Mouse (Mus musculus) small intestine, adult 2 months (tissue): Measurements from ENCODE around the gene Col9a3. TPM values are rescaled to one million over a fixed set of nuclear protein-coding genes. Genes with fewer than 3 reads are reported as not detected.

Source experiments
- H3K27ac ChIP-seq: fragments of 200-500 bp; 2 replicates; pipeline ENCODE4 v1.5.1; 2012; ENCODE audit warnings: low read depth, low read length, control low read depth, inconsistent platforms; ENCODE audit not compliant: insufficient read depth
- H3K27me3 ChIP-seq: fragments of 200-500 bp; 2 replicates; pipeline ENCODE4 v1.6.1; 2012; ENCODE audit warnings: mild to moderate bottlenecking, moderate library complexity, low read length, inconsistent platforms; ENCODE audit not compliant: control insufficient read depth, insufficient read depth
- H3K36me3 ChIP-seq: fragments of 200-500 bp; 2 replicates; pipeline ENCODE4 v1.6.1; 2012; ENCODE audit warnings: mild to moderate bottlenecking, low read length, control low read depth, inconsistent platforms; ENCODE audit not compliant: control insufficient read depth, insufficient read depth
- H3K4me1 ChIP-seq: fragments of 200-500 bp; 2 replicates; pipeline ENCODE4 v1.6.1; 2012; ENCODE audit warnings: low read length, inconsistent platforms, mixed read lengths; ENCODE audit not compliant: control insufficient read depth, insufficient read depth, insufficient read length
- H3K4me3 ChIP-seq: fragments of 200-500 bp; 2 replicates; pipeline ENCODE4 v1.5.1; 2012; ENCODE audit warnings: low read depth, mild to moderate bottlenecking, control low read depth, inconsistent platforms, low read length, moderate library complexity
- CTCF ChIP-seq: fragments of 200-500 bp; IDR thresholded peaks from 2 replicates; pipeline ENCODE4 v1.5.1; 2012; ENCODE audit warnings: low read depth, mild to moderate bottlenecking, control low read depth, inconsistent platforms, low read length, moderate library complexity, mixed read lengths; ENCODE audit not compliant: insufficient replicate concordance, insufficient read length; ENCODE audit errors: extremely low read depth
- POLR2A ChIP-seq: fragments of 200-500 bp; IDR thresholded peaks from 2 replicates; pipeline ENCODE4 v1.6.1; 2012; ENCODE audit warnings: low read depth, mild to moderate bottlenecking, control low read depth, inconsistent platforms, low read length, moderate library complexity
- WGBS: fragments of 180-500 bp; shearing (Covaris S2); methylation state at CpG from one replicate; pipeline ENCODE4 v1.1.7; 2018; 5-methylcytosine and 5-hydroxymethylcytosine counted together
- polyA plus RNA-seq: library from polyadenylated mRNA; depleted of rRNA; stranded (reverse); fragments of >200 nt; gene quantifications from 2 replicates; pipeline ENCODE4 v1.2.3, GENCODE M21; 2012

Col9a3 gene
- polyA plus RNA-seq, 1 experiment = 0.52 TPM

GRCm38 (mm10) chr2:180582481-180583153 is 15.0 kb upstream of the Col9a3 start:
- H3K4me3 ChIP-seq = peak overlapping the region; percentile 97
- H3K4me1 ChIP-seq = peaks cover 17% of the 10 kb centered on the region; the same call in 1 of the 2 replicates
- under 1% methylated on average over 57 of the region's 57 CpGs for WGBS
- H3K27ac ChIP-seq = no peak overlapping the region
- H3K27me3 ChIP-seq = peaks cover under 1% of the 10 kb centered on the region; the same call in 1 of the 2 replicates
- H3K36me3 ChIP-seq = peaks cover 7% of the 10 kb centered on the region
- 0 out of 2 replicates have a peak, but pooled peaks have one; percentile 15 for TF ChIP-seq POLR2A
- TF ChIP-seq CTCF = peak; percentile 97

GRCm38 (mm10) chr2:180583154-180583507 is 14.5 kb upstream of the Col9a3 start:
- 7% methylated on average over 7 of the region's 7 CpGs for WGBS
- TF ChIP-seq CTCF (no peak), POLR2A (no peak)
- Histone ChIP-seq H3K4me1 (peaks cover 17% of the 10 kb centered on the region; the same call in 1 of the 2 replicates), H3K27me3 (no peaks in the 10 kb centered on the region), H3K36me3 (peaks cover 7% of the 10 kb centered on the region), H3K4me3 (peak overlapping the region; percentile 97), H3K27ac (no peak overlapping the region)

GRCm38 (mm10) chr2:180588736-180589122 is 8.9 kb upstream of the Col9a3 start:
- H3K27me3 ChIP-seq = no peaks in the 10 kb centered on the region
- peak overlapping the region; percentile 70 for H3K4me3 ChIP-seq
- TF ChIP-seq CTCF = no peak
- no peak for TF ChIP-seq POLR2A
- no peak overlapping the region for H3K27ac ChIP-seq
- peaks cover 32% of the 10 kb centered on the region for H3K36me3 ChIP-seq
- 44% methylated on average over 6 of the region's 6 CpGs for WGBS
- H3K4me1 ChIP-seq = peaks cover 15% of the 10 kb centered on the region; the same call in 1 of the 2 replicates

- under 1% methylated on average over 64 of the region's 67 CpGs for WGBS
- H3K4me3 ChIP-seq = peak within 1 kb of the TSS; percentile 70
Observed at GRCm38 (mm10) chr2:180589123-180589831, 8.3 kb upstream of the Col9a3 start, which contains the start of gene Ogfr. Gene Ogfr, plus strand, starts transcription at chr2:180589245.

DNA sequence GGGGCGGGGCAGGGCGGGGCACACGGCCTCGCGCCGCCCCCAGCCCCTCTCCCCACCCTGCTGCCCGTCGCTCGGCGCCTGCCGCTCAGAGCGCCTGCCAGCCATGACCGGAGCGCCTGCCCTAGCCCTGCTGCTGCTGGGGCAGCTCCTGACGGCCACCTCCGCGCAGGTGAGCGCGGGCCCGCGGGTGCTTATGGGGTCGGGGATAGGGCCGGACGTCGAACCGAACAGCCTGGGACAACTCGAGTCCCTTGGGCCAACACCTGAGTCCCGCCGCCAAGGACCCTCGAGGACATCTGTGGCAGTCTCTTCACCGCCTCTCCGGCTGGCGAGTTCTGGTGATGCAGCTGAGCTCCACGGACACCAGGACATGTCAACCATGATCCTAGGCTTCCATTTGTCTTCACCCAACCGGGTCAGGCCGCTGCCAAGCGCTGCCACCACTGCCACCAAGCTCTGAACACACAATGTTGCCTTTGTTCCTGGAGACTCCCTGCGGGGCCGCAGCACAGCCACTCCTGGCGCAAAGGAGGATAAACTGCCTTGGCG is 641 bp downstream of the Col9a3 start:
- Histone ChIP-seq H3K27me3 (no peaks in the 10 kb centered on the region; the same call in 1 of the 2 replicates), H3K4me1 (no peaks in the 10 kb centered on the region), H3K27ac (no peak overlapping the region), H3K36me3 (peaks cover 21% of the 10 kb centered on the region), H3K4me3 (no peak overlapping the region)
- no peak for TF ChIP-seq POLR2A
- no peak for TF ChIP-seq CTCF
- WGBS = 10% methylated on average over 40 of the region's 41 CpGs

More at GRCm38 (mm10) chr2:180589123-180589831, 8.3 kb upstream of the Col9a3 start, which contains the start of gene Ogfr:
- H3K4me1 ChIP-seq = peaks cover 10% of the 10 kb centered on the region; the same call in 1 of the 2 replicates
- peak; percentile 22; the same call in 1 of the 2 replicates for TF ChIP-seq CTCF
- peak; percentile 59; the same call in 1 of the 2 replicates for TF ChIP-seq POLR2A
- peaks cover 38% of the 10 kb centered on the region for H3K36me3 ChIP-seq
- peak within 1 kb of the TSS; percentile 61 for H3K27ac ChIP-seq
- H3K27me3 ChIP-seq = no peaks in the 10 kb centered on the region

GRCm38 (mm10) chr2:180600569-180601021 is 3.0 kb downstream of the Col9a3 start:
- no peak overlapping the region for H3K4me3 ChIP-seq
- no peaks in the 10 kb centered on the region; the same call in 1 of the 2 replicates for H3K27me3 ChIP-seq
- no peak overlapping the region for H3K27ac ChIP-seq
- H3K4me1 ChIP-seq = no peaks in the 10 kb centered on the region
- 0 out of 2 replicates have a peak, but pooled peaks cover under 1% of the 10 kb centered on the region for H3K36me3 ChIP-seq
- WGBS = 18% methylated on average over 9 of the region's 9 CpGs
- TF ChIP-seq POLR2A = no peak
- TF ChIP-seq CTCF = no peak
